Mouse (Mus musculus) kidney, adult 18-20 months (tissue): ENCODE measurements around the gene Gpr55.
"Not testable (repeated sequence)": the region's sequence is repeated elsewhere in the genome, so short reads cannot be mapped to it uniquely, and the experiment has no call there.

Experiments
- DNase-seq: peaks from one replicate; pipeline ENCODE4 v3.0.0; 2021

Gpr55 gene

GRCm38 (mm10) chr1:85960873-85961272 is at the start of gene Gpr55:
Gene Gpr55 (minus strand): TSS chr1:85961007.
- no peak for DNase-seq

- peak; percentile 83 for DNase-seq
Measured at GRCm38 (mm10) chr1:86007778-86008177, 47.0 kb upstream of the Gpr55 start.

GRCm38 (mm10) chr1:86006040-86006439 is 45.2 kb upstream of the Gpr55 start:
- DNase-seq = no peak

- DNase-seq = no peak
Measured at GRCm38 (mm10) chr1:86005540-86005939, 44.7 kb upstream of the Gpr55 start.

- no peak for DNase-seq
Measured at GRCm38 (mm10) chr1:85999853-86000570, 39.2 kb upstream of the Gpr55 start.

GRCm38 (mm10) chr1:85998012-85998411 is 37.2 kb upstream of the Gpr55 start:
- DNase-seq = no peak

- DNase-seq = no peak
Measured at GRCm38 (mm10) chr1:85997221-85997620, 36.4 kb upstream of the Gpr55 start.

GRCm38 (mm10) chr1:85993541-85993940 is 32.7 kb upstream of the Gpr55 start:
- no peak for DNase-seq

GRCm38 (mm10) chr1:85992175-85992574 is 31.4 kb upstream of the Gpr55 start:
- DNase-seq = no peak

- DNase-seq = not testable (repeated sequence)
Measured at GRCm38 (mm10) chr1:85988882-85989281, 28.1 kb upstream of the Gpr55 start.

- DNase-seq = no peak
Measured at GRCm38 (mm10) chr1:85988351-85988750, 27.5 kb upstream of the Gpr55 start.

- DNase-seq = no peak
Measured at GRCm38 (mm10) chr1:85985784-85986183, 25.0 kb upstream of the Gpr55 start.

- peak; percentile 35 for DNase-seq
Measured at GRCm38 (mm10) chr1:85981738-85982357, 21.0 kb upstream of the Gpr55 start.

GRCm38 (mm10) chr1:85977709-85978108 is 16.9 kb upstream of the Gpr55 start:
- no peak for DNase-seq

- no peak for DNase-seq
Measured at GRCm38 (mm10) chr1:85973468-85973877, 12.7 kb upstream of the Gpr55 start.

GRCm38 (mm10) chr1:85972341-85972740 is 11.5 kb upstream of the Gpr55 start:
- DNase-seq = no peak

GRCm38 (mm10) chr1:85971070-85971469 is 10.3 kb upstream of the Gpr55 start:
- DNase-seq = no peak

- no peak for DNase-seq
Measured at GRCm38 (mm10) chr1:85969519-85969918, 8.7 kb upstream of the Gpr55 start.

- DNase-seq = no peak
Measured at GRCm38 (mm10) chr1:85969081-85969480, 8.3 kb upstream of the Gpr55 start.

- no peak for DNase-seq
Measured at GRCm38 (mm10) chr1:85965856-85966255, 5.0 kb upstream of the Gpr55 start.

GRCm38 (mm10) chr1:85962081-85962480 is 1.3 kb upstream of the Gpr55 start:
- DNase-seq = no peak

GRCm38 (mm10) chr1:85959889-85960276 is 924 bp downstream of the Gpr55 start:
- DNase-seq = no peak

GRCm38 (mm10) chr1:85959129-85959888 is 1.5 kb downstream of the Gpr55 start:
- no peak for DNase-seq
